Comparison of ENCODE assay signal across 10 mouse cellular contexts in the genomic region with DNA sequence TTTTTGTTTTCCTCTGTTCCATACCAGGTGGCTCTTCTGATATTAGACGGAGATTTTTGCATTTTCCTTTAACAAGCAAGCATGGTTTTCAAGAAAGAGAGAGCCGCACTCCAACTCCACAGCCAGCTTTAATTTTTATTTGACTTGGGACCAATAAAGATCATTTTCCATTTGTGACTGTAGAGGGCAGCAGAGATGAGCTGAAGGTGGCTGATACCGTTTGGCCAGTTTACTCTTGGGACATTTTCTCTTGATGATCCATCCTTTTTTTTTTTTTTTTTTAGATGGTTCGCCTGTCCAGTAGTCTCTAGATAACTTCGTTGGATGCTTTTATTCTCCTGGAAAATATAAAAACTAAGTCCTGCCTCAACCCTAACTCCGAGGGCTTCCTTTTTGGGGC. TPM values are rescaled to one million over a fixed set of nuclear protein-coding genes. Genes with fewer than 3 reads are reported as not detected.
DNase-seq lines count a peak whose midpoint lies in the region; ATAC-seq and TF ChIP-seq lines count a peak whose summit lies in the region.
"Had no signal": no experiment of that assay in that cellular context is flagged by ENCODE, and none has a peak within 500 bp of the region (broad histone marks: within the 10 kb centered on the region; RNA-seq: fewer than 3 reads in every experiment).

No protein-coding gene starts in this region.

- TF ChIP-seq CTCF in spleen, adult 2 months (IDR thresholded peaks at IDR 0.05; ENCODE audit: extremely low read depth, insufficient read depth, insufficient read length, insufficient replicate concordance): 0 out of 2 replicates have a peak, but pooled peaks have one; percentile 8

- H3K4me1 ChIP-seq in hindbrain, embryonic 11.5 days (replicated peaks; ENCODE audit: control insufficient read depth, insufficient read depth, low read length): no peaks in the 10 kb centered on the region
- H3K4me1 ChIP-seq in hindbrain, embryonic 16.5 days (ENCODE audit: control insufficient read depth, insufficient read depth, low read depth, low read length): no peaks in the 10 kb centered on the region
- H3K4me1 ChIP-seq in spleen, adult 2 months (ENCODE audit: control insufficient read depth, insufficient read depth, insufficient read length): no peaks in the 10 kb centered on the region
- no peaks in the 10 kb centered on the region for H3K4me1 ChIP-seq in intestine, embryonic 16.5 days (ENCODE audit: control insufficient read depth, insufficient read depth, low read length)
- H3K4me1 ChIP-seq: heart, embryonic 13.5 days; limb, embryonic 13.5 days had no signal

- H3K9ac ChIP-seq in hindbrain, embryonic 11.5 days (ENCODE audit: low read depth, low read length): no peak overlapping the region
- no peak overlapping the region for H3K9ac ChIP-seq in hindbrain, embryonic 16.5 days (ENCODE audit: low read depth, low read length)
- H3K9ac ChIP-seq in intestine, embryonic 16.5 days (ENCODE audit: low read depth, low read length): no peak overlapping the region
- H3K9ac ChIP-seq: heart, embryonic 13.5 days; limb, embryonic 13.5 days had no signal

- no peak for ATAC-seq in hindbrain, embryonic 11.5 days (ENCODE audit: low FRiP score)
- ATAC-seq in hindbrain, embryonic 16.5 days: no peak
- no peak for ATAC-seq in intestine, embryonic 16.5 days

- no peak for TF ChIP-seq POLR2A in spleen, adult 2 months (IDR thresholded peaks at IDR 0.05; ENCODE audit: low read depth, low read length)

- no peaks in the 10 kb centered on the region for H3K27me3 ChIP-seq in hindbrain, embryonic 11.5 days (ENCODE audit: control insufficient read depth, insufficient read depth, low read length)
- H3K27me3 ChIP-seq in hindbrain, embryonic 16.5 days (replicated peaks; ENCODE audit: control insufficient read depth, insufficient read depth, low read length): no peaks in the 10 kb centered on the region
- H3K27me3 ChIP-seq in spleen, adult 2 months (ENCODE audit: control insufficient read depth, insufficient read depth, low read length): no peaks in the 10 kb centered on the region
- no peaks in the 10 kb centered on the region for H3K27me3 ChIP-seq in intestine, embryonic 16.5 days (replicated peaks; ENCODE audit: control insufficient read depth, insufficient read depth, low read length)
- H3K27me3 ChIP-seq: heart, embryonic 13.5 days had no signal

- no peak overlapping the region for H3K4me3 ChIP-seq in hindbrain, embryonic 11.5 days (ENCODE audit: low read depth, low read length)
- no peak overlapping the region for H3K4me3 ChIP-seq in hindbrain, embryonic 16.5 days (ENCODE audit: low read length)
- H3K4me3 ChIP-seq in spleen, adult 2 months (ENCODE audit: extremely low read depth, insufficient read depth, insufficient read length): no peak overlapping the region
- no peak overlapping the region for H3K4me3 ChIP-seq in intestine, embryonic 16.5 days (ENCODE audit: low read length)
- H3K4me3 ChIP-seq: heart, embryonic 13.5 days; limb, embryonic 13.5 days had no signal

- no peak overlapping the region for H3K4me2 ChIP-seq in hindbrain, embryonic 11.5 days (replicated peaks; ENCODE audit: low read depth, low read length)
- no peak overlapping the region for H3K4me2 ChIP-seq in hindbrain, embryonic 16.5 days (ENCODE audit: low read length)
- no peak overlapping the region for H3K4me2 ChIP-seq in intestine, embryonic 16.5 days (ENCODE audit: low read depth, low read length)
- H3K4me2 ChIP-seq: heart, embryonic 13.5 days; limb, embryonic 13.5 days had no signal

- DNase-seq in hindbrain, embryonic 11.5 days (ENCODE audit: low spot score): peak; percentile 52
- no peak for DNase-seq in spleen, adult 2 months (ENCODE audit: low read depth in 1 of 2, low spot score in 2 of 2)
- DNase-seq in spleen, postnatal 36 days (ENCODE audit: low spot score in 2 of 2): no peak
- DNase-seq in embryo, embryonic 11 days: peak; percentile 56
- DNase-seq in neural tube, embryonic 10.5 days (ENCODE audit: extremely low spot score, low spot score): no peak
- DNase-seq in gastrocnemius, postnatal 10 days: no peak

- 50% methylated on average over 6 of the region's 6 CpGs for WGBS in hindbrain, embryonic 11.5 days
- 42% methylated on average over 6 of the region's 6 CpGs for WGBS in hindbrain, embryonic 16.5 days
- 50% methylated on average over 6 of the region's 6 CpGs for WGBS in spleen, adult 2 months
- WGBS in intestine, embryonic 16.5 days: 37% methylated on average over 6 of the region's 6 CpGs

- no peaks in the 10 kb centered on the region for H3K9me3 ChIP-seq in hindbrain, embryonic 11.5 days (ENCODE audit: control insufficient read depth, low read length)
- H3K9me3 ChIP-seq in hindbrain, embryonic 16.5 days (ENCODE audit: control insufficient read depth, low read length): peaks cover 11% of the 10 kb centered on the region; the same call in 1 of the 2 replicates
- no peaks in the 10 kb centered on the region for H3K9me3 ChIP-seq in intestine, embryonic 16.5 days (ENCODE audit: control insufficient read depth, low read length)

- H3K27ac ChIP-seq in hindbrain, embryonic 11.5 days (ENCODE audit: low read depth, low read length): no peak overlapping the region
- no peak overlapping the region for H3K27ac ChIP-seq in hindbrain, embryonic 16.5 days (ENCODE audit: low read depth, low read length)
- no peak overlapping the region for H3K27ac ChIP-seq in spleen, adult 2 months (ENCODE audit: insufficient read depth, low read length)
- no peak overlapping the region for H3K27ac ChIP-seq in intestine, embryonic 16.5 days (ENCODE audit: low read length)
- H3K27ac ChIP-seq: heart, embryonic 13.5 days; limb, embryonic 13.5 days had no signal

- H3K36me3 ChIP-seq in hindbrain, embryonic 11.5 days (ENCODE audit: control insufficient read depth, insufficient read depth, low read length): no peaks in the 10 kb centered on the region
- no peaks in the 10 kb centered on the region for H3K36me3 ChIP-seq in hindbrain, embryonic 16.5 days (ENCODE audit: control insufficient read depth, insufficient read depth, low read length)
- no peaks in the 10 kb centered on the region for H3K36me3 ChIP-seq in spleen, adult 2 months (ENCODE audit: control insufficient read depth, insufficient read depth, low read length)
- H3K36me3 ChIP-seq in intestine, embryonic 16.5 days (ENCODE audit: control insufficient read depth, insufficient read depth, low read length): no peaks in the 10 kb centered on the region
- H3K36me3 ChIP-seq: heart, embryonic 13.5 days; limb, embryonic 13.5 days had no signal

RNA-seq across cellular contexts. Expression of a gene that starts 17.6 kb away (rescaled TPM):
- 0.99 and 1.1 TPM in 2 replicates for polyA plus RNA-seq in hindbrain, embryonic 11.5 days (2014; fragmentation: Nextera tagmentation; extraction: Ambion mirVana)
- polyA plus RNA-seq in hindbrain, embryonic 16.5 days (2015; fragmentation: Nextera tagmentation; extraction: Ambion mirVana): 6.9 and 7.8 TPM in 2 replicates
- 0.30 and 0.58 TPM in 2 replicates for polyA plus RNA-seq in spleen, adult 2 months (2012; rRNA removed)
- total RNA-seq in gastrocnemius, postnatal 10 days (2021): under 1 TPM; 0.47 to 0.90 TPM
- polyA plus RNA-seq in intestine, embryonic 16.5 days (2015; fragmentation: Nextera tagmentation; extraction: Ambion mirVana): 0.36 and 0.38 TPM in 2 replicates

RNA-seq across cellular contexts. Expression of a gene that starts 31.9 kb away (rescaled TPM):
- polyA plus RNA-seq in hindbrain, embryonic 11.5 days (2014; fragmentation: Nextera tagmentation; extraction: Ambion mirVana): 9.8 and 11.2 TPM in 2 replicates
- polyA plus RNA-seq in hindbrain, embryonic 16.5 days (2015; fragmentation: Nextera tagmentation; extraction: Ambion mirVana): 11.7 and 12.9 TPM in 2 replicates
- 2.4 and 3.6 TPM in 2 replicates for polyA plus RNA-seq in spleen, adult 2 months (2012; rRNA removed)
- total RNA-seq in gastrocnemius, postnatal 10 days (2021): 1 to 10 TPM; 4.5 to 4.9 TPM
- polyA plus RNA-seq in intestine, embryonic 16.5 days (2015; fragmentation: Nextera tagmentation; extraction: Ambion mirVana): 13.6 and 15.7 TPM in 2 replicates

RNA-seq across cellular contexts. Expression of a gene that starts 32.1 kb away (rescaled TPM):
- polyA plus RNA-seq in hindbrain, embryonic 11.5 days (2014; fragmentation: Nextera tagmentation; extraction: Ambion mirVana): 67.6 and 75.3 TPM in 2 replicates
- 129 TPM in 2 replicates for polyA plus RNA-seq in hindbrain, embryonic 16.5 days (2015; fragmentation: Nextera tagmentation; extraction: Ambion mirVana)
- polyA plus RNA-seq in spleen, adult 2 months (2012; rRNA removed): 29.2 and 30.4 TPM in 2 replicates
- total RNA-seq in gastrocnemius, postnatal 10 days (2021): 10 to 100 TPM; 18.3 to 20.9 TPM
- 49.5 and 59.6 TPM in 2 replicates for polyA plus RNA-seq in intestine, embryonic 16.5 days (2015; fragmentation: Nextera tagmentation; extraction: Ambion mirVana)

Comparison
In these comparisons a context has a peak if more than half of its experiments do, and no peak if none do; other contexts are left out.
1. DNase-seq: peak in hindbrain, embryonic 11.5 days (single experiment) and embryo, embryonic 11 days (single experiment); none in spleen, adult 2 months (0 of 2), spleen, postnatal 36 days (0 of 2), neural tube, embryonic 10.5 days (single experiment) and gastrocnemius, postnatal 10 days (single experiment).